Mouse (Mus musculus) midbrain, postnatal 0 days (tissue): ENCODE data around the gene Tmtc4. TPM values are rescaled to one million over a fixed set of nuclear protein-coding genes. Genes with fewer than 3 reads are reported as not detected.

Experiments used
- ATAC-seq: fragments of 200-750 bp; cut with Nextera tagmentation; 2 replicates; pipeline ENCODE4 v1.8.0; 2017; ENCODE audit warnings: moderate number of reproducible peaks, mild to moderate bottlenecking, moderate TSS enrichment, moderate library complexity; ENCODE audit not compliant: low FRiP score
- DNase-seq: peaks from one replicate; pipeline ENCODE4 v3.0.0-alpha.2; 2015; ENCODE audit warnings: low spot score
- H3K27ac ChIP-seq: fragments of 300-500 bp; sonication (generic); 2 replicates; pipeline ENCODE4 v1.5.1; 2014; ENCODE audit warnings: low read depth, mild to moderate bottlenecking, low read length, mixed read lengths
- H3K27me3 ChIP-seq: fragments of 300-500 bp; sonication (generic); 2 replicates; pipeline ENCODE4 v1.6.1; 2014; ENCODE audit warnings: low read length, control low read depth, mixed read lengths; ENCODE audit not compliant: insufficient read depth
- H3K36me3 ChIP-seq: fragments of 300-500 bp; sonication (generic); 2 replicates; pipeline ENCODE4 v1.6.1; 2014; ENCODE audit warnings: low read length, control low read depth, mixed read lengths; ENCODE audit not compliant: insufficient read depth
- H3K4me1 ChIP-seq: fragments of 300-500 bp; sonication (generic); 2 replicates; pipeline ENCODE4 v1.6.1; 2014; ENCODE audit warnings: mild to moderate bottlenecking, control low read depth, antibody characterized with exemption, low read length, mixed read lengths; ENCODE audit not compliant: insufficient read depth
- H3K4me2 ChIP-seq: fragments of 300-500 bp; sonication (generic); 2 replicates; pipeline ENCODE4 v1.6.1; 2014; ENCODE audit warnings: low read depth, mild to moderate bottlenecking, low read length, mixed read lengths; ENCODE audit not compliant: poor library complexity, severe bottlenecking
- H3K4me3 ChIP-seq: fragments of 300-500 bp; sonication (generic); 2 replicates; pipeline ENCODE4 v1.5.1; 2014; ENCODE audit warnings: low read depth, mild to moderate bottlenecking, low read length, moderate library complexity
- H3K9ac ChIP-seq: fragments of 300-500 bp; sonication (generic); replicated peaks from 2 replicates; pipeline ENCODE4 v1.6.1; 2014; ENCODE audit warnings: mild to moderate bottlenecking, low read length, moderate library complexity, mixed read lengths; ENCODE audit not compliant: poor library complexity, severe bottlenecking
- H3K9me3 ChIP-seq: fragments of 300-500 bp; sonication (generic); 2 replicates; pipeline ENCODE4 v1.6.1; 2016; ENCODE audit warnings: low read length, control low read depth
- CTCF ChIP-seq: IDR thresholded peaks from 2 replicates; pipeline ENCODE4 v1.5.1; 2016; ENCODE audit warnings: antibody characterized with exemption, mild to moderate bottlenecking
- WGBS: fragments of 180-500 bp; shearing (Covaris S2); extraction: QIAGEN DNeasy Blood & Tissue Kit; methylation state at CpG from one replicate; pipeline ENCODE4 v1.1.7; 2014; 5-methylcytosine and 5-hydroxymethylcytosine counted together
- polyA plus RNA-seq: library from polyadenylated mRNA; unstranded; fragments of >200 nt; fragmentation: Nextera tagmentation; extraction: Ambion mirVana; gene quantifications from 2 replicates; pipeline ENCODE4 v1.2.1, GENCODE M21; 2015
- total RNA-seq: library from RNA; depleted of rRNA; stranded (reverse); fragments of >200 nt; gene quantifications from 2 replicates; pipeline ENCODE4 v1.2.3, GENCODE M21; 2014

Gene Tmtc4
- total and polyA plus RNA-seq, 2 experiments from 2014 or later: 32.9 to 79.5 TPM

DNA sequence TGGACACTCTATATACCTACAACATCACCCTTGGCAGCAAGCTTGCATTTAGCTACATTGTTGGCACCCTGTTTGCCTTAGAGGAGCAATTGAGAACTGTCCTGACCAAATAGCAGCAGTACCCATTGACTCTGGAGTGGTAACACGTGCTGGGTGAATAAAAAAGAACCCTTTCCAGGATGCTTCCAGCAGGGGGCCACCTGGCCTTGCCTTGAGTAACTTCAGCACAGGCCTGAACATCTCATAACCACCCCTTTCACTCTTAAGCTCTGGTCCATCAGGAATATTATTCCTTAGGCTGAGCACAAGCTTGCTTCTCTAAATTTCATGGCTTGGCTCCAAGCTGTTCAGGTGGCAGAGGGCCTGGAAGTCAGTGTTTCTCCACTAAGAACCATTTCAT is 30.5 kb downstream of the Tmtc4 start:
- Histone ChIP-seq H3K27me3 (no peaks in the 10 kb centered on the region), H3K4me3 (no peak overlapping the region), H3K9me3 (no peaks in the 10 kb centered on the region), H3K9ac (no peak overlapping the region), H3K27ac (no peak overlapping the region), H3K4me1 (no peaks in the 10 kb centered on the region), H3K36me3 (peaks cover 2% of the 10 kb centered on the region; the same call in 1 of the 2 replicates), H3K4me2 (no peak overlapping the region)
- WGBS: 19% methylated on average over 1 of the region's 1 CpGs
- TF ChIP-seq CTCF: peak; percentile 80
- DNase-seq: peak; percentile 74
- ATAC-seq: no peak

DNA sequence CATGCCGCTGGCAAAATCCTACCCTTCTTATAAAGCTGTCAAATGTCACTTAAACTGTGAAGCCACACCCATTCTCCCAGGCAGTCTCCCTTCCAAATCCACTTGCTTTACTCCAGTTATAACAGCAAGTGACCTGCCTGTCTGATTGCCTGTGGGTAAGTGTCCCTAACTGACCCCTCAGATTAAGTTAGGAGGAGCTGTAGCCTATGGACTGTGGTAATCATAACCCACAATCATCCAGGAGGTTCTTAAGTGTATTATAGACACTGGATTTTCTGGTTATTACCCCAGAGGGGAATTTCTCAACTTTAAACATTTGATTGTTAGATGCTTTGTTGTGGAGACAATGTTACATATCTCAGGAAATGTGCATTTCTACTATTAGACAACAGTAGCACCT is 31.3 kb downstream of the Tmtc4 start:
- whole genome bisulfite sequencing: 59% methylated on average over 1 of the region's 1 CpGs
- no peak overlapping the region for H3K4me2 ChIP-seq
- ATAC-seq (no peak), DNase-seq (no peak)
- no peak overlapping the region for H3K9ac ChIP-seq
- H3K27ac ChIP-seq: no peak overlapping the region
- H3K36me3 ChIP-seq: peaks cover 2% of the 10 kb centered on the region; the same call in 1 of the 2 replicates
- H3K9me3 ChIP-seq: no peaks in the 10 kb centered on the region
- no peak for TF ChIP-seq CTCF
- H3K4me1 ChIP-seq: no peaks in the 10 kb centered on the region
- H3K27me3 ChIP-seq: no peaks in the 10 kb centered on the region
- no peak overlapping the region for H3K4me3 ChIP-seq

DNA sequence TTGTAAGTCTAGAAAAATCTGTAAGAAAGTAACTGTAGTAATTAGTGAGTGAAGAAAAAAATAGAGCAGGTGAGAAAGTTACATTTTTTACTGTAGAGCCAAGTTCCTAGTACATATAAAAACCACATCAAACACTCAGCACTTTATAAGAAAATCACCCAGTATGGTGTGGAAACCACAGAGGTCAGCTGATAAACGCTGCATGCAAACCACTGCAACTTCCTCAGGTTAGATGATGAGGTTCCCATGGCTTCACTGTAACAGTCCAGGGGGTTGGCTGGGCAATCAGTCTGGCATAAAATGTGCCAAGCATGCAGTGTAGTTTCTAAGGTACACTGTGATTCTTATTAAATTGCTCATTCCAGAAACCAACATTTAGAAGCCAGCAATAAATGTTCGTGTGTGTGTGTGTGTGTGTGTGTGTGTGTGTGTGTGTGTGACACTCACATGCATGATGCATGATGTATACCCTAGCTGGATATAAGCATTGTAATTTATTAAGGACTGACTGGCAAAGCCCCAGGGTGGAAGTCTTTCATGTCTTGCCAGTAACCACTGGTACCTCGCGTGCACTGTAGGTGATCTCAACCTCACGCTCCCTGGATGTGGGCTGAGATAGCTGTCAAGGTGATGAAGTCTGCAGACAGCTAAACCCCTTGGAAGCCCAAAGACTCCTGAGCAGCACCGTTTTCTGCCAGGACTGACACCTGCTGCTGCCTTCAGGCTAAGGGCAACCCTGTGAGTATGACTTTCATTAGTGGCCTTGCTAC is 32.0 kb downstream of the Tmtc4 start:
- H3K4me1 ChIP-seq: no peaks in the 10 kb centered on the region
- H3K27me3 ChIP-seq: no peaks in the 10 kb centered on the region
- 68% methylated on average over 6 of the region's 6 CpGs for WGBS
- H3K4me3 ChIP-seq: no peak overlapping the region
- TF ChIP-seq CTCF: no peak
- H3K4me2 ChIP-seq: no peak overlapping the region
- no peak for ATAC-seq
- no peak overlapping the region for H3K9ac ChIP-seq
- no peak overlapping the region for H3K27ac ChIP-seq
- H3K36me3 ChIP-seq: peaks cover 2% of the 10 kb centered on the region; the same call in 1 of the 2 replicates
- no peaks in the 10 kb centered on the region for H3K9me3 ChIP-seq
- DNase-seq: no peak

- DNase-seq: peak; percentile 9
- H3K4me1 ChIP-seq: no peaks in the 10 kb centered on the region
- no peak overlapping the region for H3K27ac ChIP-seq
- H3K9me3 ChIP-seq: no peaks in the 10 kb centered on the region
- H3K36me3 ChIP-seq: peaks cover 2% of the 10 kb centered on the region; the same call in 1 of the 2 replicates
- H3K4me2 ChIP-seq: no peak overlapping the region
- H3K9ac ChIP-seq: no peak overlapping the region
- TF ChIP-seq CTCF: peak; percentile 58
- H3K4me3 ChIP-seq: no peak overlapping the region
- WGBS: 97% methylated on average over 1 of the region's 1 CpGs
- ATAC-seq: no peak
- no peaks in the 10 kb centered on the region for H3K27me3 ChIP-seq
These were observed 32.9 kb downstream of the Tmtc4 start for GRCm38 (mm10) chr14:122950915-122951314.

GRCm38 (mm10) chr14:122943475-122943853 is 40.4 kb downstream of the Tmtc4 start:
- no peak overlapping the region for H3K4me3 ChIP-seq
- H3K4me1 ChIP-seq: no peaks in the 10 kb centered on the region
- DNase-seq (no peak), ATAC-seq (no peak)
- H3K9ac ChIP-seq: no peak overlapping the region
- WGBS: 86% methylated on average over 3 of the region's 3 CpGs
- H3K9me3 ChIP-seq: no peaks in the 10 kb centered on the region
- peaks cover 10% of the 10 kb centered on the region for H3K36me3 ChIP-seq
- no peaks in the 10 kb centered on the region for H3K27me3 ChIP-seq
- TF ChIP-seq CTCF: no peak
- no peak overlapping the region for H3K27ac ChIP-seq
- H3K4me2 ChIP-seq: no peak overlapping the region

- DNase-seq: no peak
- no peak overlapping the region for H3K4me2 ChIP-seq
- H3K4me1 ChIP-seq: no peaks in the 10 kb centered on the region
- no peak overlapping the region for H3K27ac ChIP-seq
- TF ChIP-seq CTCF: no peak
- 61% methylated on average over 4 of the region's 4 CpGs for WGBS
- H3K36me3 ChIP-seq: peaks cover 10% of the 10 kb centered on the region
- H3K27me3 ChIP-seq: no peaks in the 10 kb centered on the region
- H3K9me3 ChIP-seq: no peaks in the 10 kb centered on the region
- no peak for ATAC-seq
- H3K4me3 ChIP-seq: no peak overlapping the region
- H3K9ac ChIP-seq: no peak overlapping the region
These were observed 40.9 kb downstream of the Tmtc4 start for GRCm38 (mm10) chr14:122942757-122943474.
